Comparison of ENCODE assay signal across 32 mouse cellular contexts in the genomic region with DNA sequence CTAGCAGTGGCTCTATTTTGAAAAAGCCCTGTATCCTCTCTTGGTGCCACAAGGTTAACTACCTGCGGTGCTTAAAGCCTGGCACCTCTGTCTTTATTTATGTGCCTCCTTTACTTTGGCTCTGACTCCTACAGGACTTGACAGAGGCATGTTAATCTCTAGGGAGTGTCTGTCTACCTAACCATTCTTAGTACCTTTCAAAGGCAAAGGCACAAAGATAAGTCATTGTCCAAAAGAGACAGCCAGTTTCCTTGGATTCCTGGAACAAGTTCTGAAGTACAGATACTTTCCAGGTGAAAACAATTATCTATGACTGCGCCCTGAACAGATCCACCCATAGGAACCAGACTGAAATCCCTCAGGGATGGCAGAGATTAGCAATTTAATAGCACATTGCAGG.
"Had no signal": no experiment of that assay in that cellular context is flagged by ENCODE, and none has a peak within 500 bp of the region (broad histone marks: within the 10 kb centered on the region; RNA-seq: fewer than 3 reads in every experiment).

No protein-coding gene starts in this region.

- H3K9me3 ChIP-seq: limb, embryonic 10.5 days; limb, embryonic 15.5 days; liver, embryonic 13.5 days; liver, embryonic 15.5 days; lung, embryonic 15.5 days; midbrain, embryonic 10.5 days; midbrain, embryonic 12.5 days; midbrain, embryonic 15.5 days; neural tube, embryonic 12.5 days had no signal

- H3K4me1 ChIP-seq: limb, embryonic 10.5 days; limb, embryonic 12.5 days; limb, embryonic 13.5 days; limb, embryonic 15.5 days; liver, embryonic 12.5 days; liver, embryonic 13.5 days; liver, embryonic 15.5 days; lung, embryonic 15.5 days; megakaryocyte, embryonic 14.5 days; midbrain, embryonic 10.5 days; midbrain, embryonic 12.5 days; midbrain, embryonic 13.5 days; midbrain, embryonic 15.5 days; neural tube, embryonic 12.5 days had no signal

- H3K36me3 ChIP-seq: limb, embryonic 10.5 days; limb, embryonic 12.5 days; limb, embryonic 13.5 days; limb, embryonic 15.5 days; liver, embryonic 12.5 days; liver, embryonic 13.5 days; liver, embryonic 15.5 days; lung, embryonic 15.5 days; midbrain, embryonic 10.5 days; midbrain, embryonic 12.5 days; midbrain, embryonic 13.5 days; midbrain, embryonic 15.5 days; neural tube, embryonic 12.5 days had no signal

- H3K4me2 ChIP-seq: limb, embryonic 12.5 days; limb, embryonic 13.5 days; limb, embryonic 15.5 days; liver, embryonic 11.5 days; liver, embryonic 12.5 days; liver, embryonic 13.5 days; liver, embryonic 15.5 days; lung, embryonic 14.5 days; lung, embryonic 15.5 days; midbrain, embryonic 11.5 days; midbrain, embryonic 12.5 days; midbrain, embryonic 13.5 days; midbrain, embryonic 15.5 days; neural tube, embryonic 12.5 days had no signal

- H3K27me3 ChIP-seq: limb, embryonic 12.5 days; limb, embryonic 13.5 days; limb, embryonic 15.5 days; liver, embryonic 12.5 days; liver, embryonic 13.5 days; liver, embryonic 15.5 days; lung, embryonic 15.5 days; megakaryocyte, embryonic 14.5 days; midbrain, embryonic 12.5 days; midbrain, embryonic 13.5 days; midbrain, embryonic 15.5 days; neural tube, embryonic 12.5 days had no signal

- DNase-seq: left cerebral cortex, postnatal 4 days; liver; liver, embryonic 13.5 days; liver, postnatal 0 days; lung, adult 18-20 months; lung, adult 2 months; lung, embryonic 14.5 days; lung, postnatal 10 days; lung, postnatal 14 days; lung, postnatal 36 days; lung, postnatal 4 days; midbrain, embryonic 14.5 days had no signal

- H3K9ac ChIP-seq: limb, embryonic 12.5 days; limb, embryonic 13.5 days; limb, embryonic 15.5 days; liver, embryonic 12.5 days; liver, embryonic 13.5 days; liver, embryonic 14.5 days; liver, embryonic 15.5 days; liver, postnatal 0 days; lung, embryonic 14.5 days; lung, embryonic 15.5 days; midbrain, embryonic 12.5 days; midbrain, embryonic 13.5 days; midbrain, embryonic 15.5 days; neural tube, embryonic 12.5 days had no signal

- H3K4me3 ChIP-seq: limb, embryonic 10.5 days; limb, embryonic 12.5 days; limb, embryonic 13.5 days; limb, embryonic 15.5 days; liver, embryonic 12.5 days; liver, embryonic 13.5 days; liver, embryonic 15.5 days; lung, embryonic 15.5 days; megakaryocyte, embryonic 14.5 days; midbrain, embryonic 10.5 days; midbrain, embryonic 12.5 days; midbrain, embryonic 13.5 days; midbrain, embryonic 15.5 days; myocyte; neural tube, embryonic 12.5 days had no signal

- ATAC-seq: liver, embryonic 12.5 days; liver, postnatal 0 days; lung, postnatal 0 days; midbrain, embryonic 13.5 days; midbrain, embryonic 15.5 days; midbrain, embryonic 16.5 days had no signal

- H3K27ac ChIP-seq: limb, embryonic 10.5 days; limb, embryonic 12.5 days; limb, embryonic 13.5 days; limb, embryonic 15.5 days; liver, embryonic 12.5 days; liver, embryonic 13.5 days; liver, embryonic 14.5 days; liver, embryonic 15.5 days; lung, embryonic 15.5 days; macrophage; midbrain, embryonic 10.5 days; midbrain, embryonic 12.5 days; midbrain, embryonic 13.5 days; midbrain, embryonic 15.5 days; neural tube, embryonic 12.5 days had no signal
